Mouse (Mus musculus) hindbrain, embryonic 11.5 days (tissue): ENCODE data around the gene Rnf123. TPM values are rescaled to one million over a fixed set of nuclear protein-coding genes. Genes with fewer than 3 reads are reported as not detected.

Source experiments
- ATAC-seq: fragments of 200-750 bp; cut with Nextera tagmentation; 2 replicates; pipeline ENCODE4 v1.8.0; 2017; ENCODE audit warnings: mild to moderate bottlenecking, moderate TSS enrichment, moderate library complexity; ENCODE audit not compliant: low FRiP score
- DNase-seq: peaks from one replicate; pipeline ENCODE4 v3.0.0-alpha.2; 2015; ENCODE audit warnings: low spot score
- H3K27ac ChIP-seq: fragments of 300-500 bp; sonication (generic); 2 replicates; pipeline ENCODE4 v1.5.1; 2014; ENCODE audit warnings: mild to moderate bottlenecking, low read depth, low read length
- H3K27me3 ChIP-seq: fragments of 300-500 bp; sonication (generic); 2 replicates; pipeline ENCODE4 v1.6.1; 2014; ENCODE audit warnings: mild to moderate bottlenecking, low read length, moderate library complexity, mixed read lengths; ENCODE audit not compliant: control insufficient read depth, insufficient read depth
- H3K36me3 ChIP-seq: fragments of 300-500 bp; sonication (generic); 2 replicates; pipeline ENCODE4 v1.6.1; 2014; ENCODE audit warnings: mild to moderate bottlenecking, low read length, moderate library complexity, mixed read lengths; ENCODE audit not compliant: control insufficient read depth, insufficient read depth
- H3K4me1 ChIP-seq: fragments of 300-500 bp; sonication (generic); replicated peaks from 2 replicates; pipeline ENCODE4 v1.6.1; 2014; ENCODE audit warnings: low read length, mixed read lengths; ENCODE audit not compliant: control insufficient read depth, insufficient read depth
- H3K4me2 ChIP-seq: fragments of 300-500 bp; sonication (generic); replicated peaks from 2 replicates; pipeline ENCODE4 v1.6.1; 2014; ENCODE audit warnings: mild to moderate bottlenecking, low read depth, low read length
- H3K4me3 ChIP-seq: fragments of 300-500 bp; sonication (generic); 2 replicates; pipeline ENCODE4 v1.5.1; 2014; ENCODE audit warnings: low read depth, low read length
- H3K9ac ChIP-seq: fragments of 300-500 bp; sonication (generic); 2 replicates; pipeline ENCODE4 v1.6.1; 2014; ENCODE audit warnings: low read depth, low read length
- H3K9me3 ChIP-seq: fragments of 300-500 bp; sonication (generic); 2 replicates; pipeline ENCODE4 v1.6.1; 2016; ENCODE audit warnings: low read length; ENCODE audit not compliant: control insufficient read depth
- WGBS: fragments of 180-500 bp; shearing (Covaris S2); extraction: QIAGEN DNeasy Blood & Tissue Kit; methylation state at CpG from one replicate; pipeline ENCODE4 v1.1.7; 2014; 5-methylcytosine and 5-hydroxymethylcytosine counted together
- polyA plus RNA-seq: library from polyadenylated mRNA; unstranded; fragments of >200 nt; fragmentation: Nextera tagmentation; extraction: Ambion mirVana; gene quantifications from 2 replicates; pipeline ENCODE4 v1.2.1, GENCODE M21; 2014

Gene Rnf123
- polyA plus RNA-seq, 1 experiment from 2014 or later, result 26.5 TPM

DNA sequence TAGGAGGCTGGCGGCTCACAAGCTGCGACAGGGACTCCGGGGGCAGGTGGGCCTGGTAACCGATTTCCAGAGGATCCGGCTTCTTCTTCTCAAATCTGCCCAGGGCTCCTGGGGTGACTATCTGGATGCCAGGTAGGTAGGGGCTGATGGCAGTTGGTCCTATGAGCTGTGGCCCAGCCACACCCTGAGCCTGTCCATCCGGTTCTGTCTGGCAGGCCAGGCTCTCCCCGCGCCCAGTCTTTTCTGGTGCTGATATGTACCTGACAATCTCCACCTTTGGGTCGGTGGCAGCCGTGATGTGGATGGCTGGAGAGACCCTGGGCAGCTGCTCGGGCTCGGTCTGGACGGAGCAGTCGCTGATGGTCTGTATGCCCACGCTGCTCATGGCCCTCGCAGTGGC, 27.0 kb upstream of the Rnf123 start:
- H3K4me1 ChIP-seq, result 0 out of 2 replicates have a peak, but pooled peaks cover 6% of the 10 kb centered on the region
- ATAC-seq (no peak), DNase-seq (no peak)
- no peak overlapping the region for H3K4me3 ChIP-seq
- no peak overlapping the region for H3K4me2 ChIP-seq
- H3K9me3 ChIP-seq, result no peaks in the 10 kb centered on the region
- no peak overlapping the region for H3K27ac ChIP-seq
- no peaks in the 10 kb centered on the region; the same call in 1 of the 2 replicates for H3K36me3 ChIP-seq
- H3K9ac ChIP-seq, result no peak overlapping the region
- 86% methylated on average over 15 of the region's 16 CpGs for WGBS
- no peaks in the 10 kb centered on the region for H3K27me3 ChIP-seq

- no peak overlapping the region for H3K4me3 ChIP-seq
- no peak overlapping the region for H3K9ac ChIP-seq
- peaks cover 12% of the 10 kb centered on the region; the same call in 1 of the 2 replicates for H3K4me1 ChIP-seq
- no peak overlapping the region for H3K4me2 ChIP-seq
- H3K9me3 ChIP-seq, result no peaks in the 10 kb centered on the region
- no peaks in the 10 kb centered on the region for H3K36me3 ChIP-seq
- WGBS, result 93% methylated on average over 16 of the region's 16 CpGs
- H3K27ac ChIP-seq, result no peak overlapping the region
- DNase-seq, result no peak
- no peak for ATAC-seq
- H3K27me3 ChIP-seq, result no peaks in the 10 kb centered on the region
Observed at GRCm38 (mm10) chr9:108107867-108108266, 24.7 kb upstream of the Rnf123 start.

- no peaks in the 10 kb centered on the region for H3K36me3 ChIP-seq
- no peak overlapping the region for H3K4me3 ChIP-seq
- H3K27me3 ChIP-seq, result no peaks in the 10 kb centered on the region
- peaks cover 8% of the 10 kb centered on the region; the same call in 1 of the 2 replicates for H3K4me1 ChIP-seq
- DNase-seq (no peak), ATAC-seq (no peak)
- H3K9me3 ChIP-seq, result no peaks in the 10 kb centered on the region
- H3K4me2 ChIP-seq, result no peak overlapping the region
- 88% methylated on average over 23 of the region's 23 CpGs for WGBS
- H3K27ac ChIP-seq, result no peak overlapping the region
- no peak overlapping the region for H3K9ac ChIP-seq
Observed at GRCm38 (mm10) chr9:108106090-108106489, 22.9 kb upstream of the Rnf123 start.

GRCm38 (mm10) chr9:108105549-108105863, 22.4 kb upstream of the Rnf123 start:
- WGBS, result 68% methylated on average over 12 of the region's 12 CpGs
- no peak for ATAC-seq

GRCm38 (mm10) chr9:108104766-108105548, 21.8 kb upstream of the Rnf123 start:
- no peak overlapping the region for H3K4me3 ChIP-seq
- H3K9me3 ChIP-seq, result no peaks in the 10 kb centered on the region
- H3K4me1 ChIP-seq, result peaks cover 5% of the 10 kb centered on the region; the same call in 1 of the 2 replicates
- H3K9ac ChIP-seq, result peak overlapping the region; percentile 7; the same call in 1 of the 2 replicates
- peak; percentile 36 for DNase-seq
- H3K27ac ChIP-seq, result no peak overlapping the region
- H3K36me3 ChIP-seq, result no peaks in the 10 kb centered on the region
- WGBS, result 34% methylated on average over 30 of the region's 31 CpGs
- H3K27me3 ChIP-seq, result no peaks in the 10 kb centered on the region
- peak; percentile 25; the same call in 1 of the 2 replicates for ATAC-seq
- H3K4me2 ChIP-seq, result 0 out of 2 replicates have a peak overlapping the region, but pooled peaks have one; percentile 14

More at GRCm38 (mm10) chr9:108105549-108105863, 22.4 kb upstream of the Rnf123 start:
- no peak overlapping the region for H3K4me3 ChIP-seq
- H3K36me3 ChIP-seq, result no peaks in the 10 kb centered on the region
- H3K9me3 ChIP-seq, result no peaks in the 10 kb centered on the region
- H3K4me1 ChIP-seq, result peaks cover 5% of the 10 kb centered on the region; the same call in 1 of the 2 replicates
- H3K9ac ChIP-seq, result 0 out of 2 replicates have a peak overlapping the region, but pooled peaks have one; percentile 7
- H3K27ac ChIP-seq, result no peak overlapping the region
- H3K4me2 ChIP-seq, result no peak overlapping the region
- DNase-seq, result no peak
- H3K27me3 ChIP-seq, result no peaks in the 10 kb centered on the region

DNA sequence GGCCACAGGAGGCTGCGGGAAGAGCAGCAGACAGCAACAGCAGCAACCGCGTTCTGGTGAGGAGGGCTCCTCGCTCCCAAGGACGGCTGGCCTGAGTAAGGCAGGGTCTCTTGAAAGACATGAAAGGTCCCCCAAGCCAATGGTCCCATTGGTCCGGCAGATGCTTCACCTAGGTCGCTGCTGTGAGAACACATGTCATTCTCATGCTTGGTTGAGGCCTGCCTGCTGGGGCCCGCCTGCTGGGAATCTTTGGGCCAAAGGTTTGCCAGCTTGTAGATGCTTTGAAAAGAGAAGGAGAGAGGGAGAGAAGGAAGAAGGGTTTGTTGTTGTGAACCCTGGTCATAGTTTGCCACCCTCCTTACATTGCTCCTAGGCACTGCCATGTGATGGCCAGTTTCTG, 16.5 kb upstream of the Rnf123 start:
- H3K27me3 ChIP-seq, result no peaks in the 10 kb centered on the region
- no peaks in the 10 kb centered on the region for H3K9me3 ChIP-seq
- WGBS, result 76% methylated on average over 8 of the region's 8 CpGs
- DNase-seq (no peak), ATAC-seq (no peak)
- peaks cover 2% of the 10 kb centered on the region for H3K4me1 ChIP-seq
- no peak overlapping the region for H3K4me3 ChIP-seq
- no peaks in the 10 kb centered on the region for H3K36me3 ChIP-seq
- no peak overlapping the region for H3K9ac ChIP-seq
- H3K27ac ChIP-seq, result no peak overlapping the region
- no peak overlapping the region for H3K4me2 ChIP-seq

GRCm38 (mm10) chr9:108095949-108096712, 13.0 kb upstream of the Rnf123 start:
- Histone ChIP-seq H3K9ac (no peak overlapping the region), H3K9me3 (no peaks in the 10 kb centered on the region), H3K27me3 (no peaks in the 10 kb centered on the region), H3K36me3 (no peaks in the 10 kb centered on the region), H3K27ac (no peak overlapping the region), H3K4me2 (0 out of 2 replicates have a peak overlapping the region, but pooled peaks have one; percentile 11), H3K4me3 (no peak overlapping the region), H3K4me1 (peaks cover 2% of the 10 kb centered on the region; the same call in 1 of the 2 replicates)
- ATAC-seq (no peak), DNase-seq (no peak)
- 65% methylated on average over 10 of the region's 10 CpGs for WGBS

DNA sequence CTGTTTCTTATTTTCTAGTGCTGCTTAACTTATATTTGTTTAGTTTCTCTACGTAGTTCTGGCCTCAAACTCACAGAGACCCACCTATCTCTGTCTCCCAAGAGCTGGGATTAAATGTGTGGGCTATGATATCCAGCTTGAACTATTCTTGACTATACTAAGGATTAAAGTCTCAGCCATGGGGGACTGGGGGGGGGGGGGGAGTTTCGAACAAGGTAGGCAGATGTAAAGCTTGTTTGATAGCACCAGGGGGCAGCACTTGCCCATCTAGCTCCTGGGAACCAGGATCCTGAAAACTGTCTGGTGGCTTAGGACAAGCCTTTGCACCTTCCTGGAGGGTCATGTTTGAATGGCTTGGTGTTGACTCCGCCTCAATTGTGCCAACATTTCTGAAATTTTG, 12.4 kb upstream of the Rnf123 start:
- Histone ChIP-seq H3K27ac (no peak overlapping the region), H3K36me3 (0 out of 2 replicates have a peak, but pooled peaks cover 2% of the 10 kb centered on the region), H3K9ac (peak overlapping the region; percentile 32; the same call in 1 of the 2 replicates), H3K9me3 (no peaks in the 10 kb centered on the region), H3K4me3 (peak overlapping the region; percentile 77), H3K27me3 (no peaks in the 10 kb centered on the region), H3K4me2 (peak overlapping the region; percentile 90), H3K4me1 (peaks cover 2% of the 10 kb centered on the region; the same call in 1 of the 2 replicates)
- WGBS, result 14% methylated on average over 3 of the region's 3 CpGs
- ATAC-seq (no peak), DNase-seq (peak; percentile 81)
